In the genomic region with DNA sequence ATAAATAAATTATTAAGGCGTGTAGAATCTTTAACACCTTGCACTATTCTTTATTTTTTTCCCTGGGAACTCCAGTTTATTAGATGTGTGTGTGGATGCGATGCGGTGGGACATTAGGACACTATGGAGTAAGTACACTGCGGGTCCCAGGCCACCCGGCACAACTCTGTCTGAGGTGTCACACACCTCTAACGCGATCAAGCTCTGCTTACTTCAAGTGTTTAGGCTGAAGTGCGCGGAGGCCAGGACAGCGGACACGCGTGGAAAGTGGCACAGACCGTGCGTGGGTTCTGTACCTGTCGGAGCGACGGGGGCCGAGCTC, we compare ENCODE assay signal across 8 mouse cellular contexts. TPM values are rescaled to one million over a fixed set of nuclear protein-coding genes. Genes with fewer than 3 reads are reported as not detected.
DNase-seq lines count a peak whose midpoint lies in the region; ATAC-seq and TF ChIP-seq lines count a peak whose summit lies in the region.

No protein-coding gene starts in this region.

- no peak for TF ChIP-seq POLR2A in liver, adult 2 months (IDR thresholded peaks at IDR 0.05; ENCODE audit: extremely low read depth, insufficient read depth, low read length)

- H3K79me2 ChIP-seq in liver, adult 2 months (ENCODE audit: control insufficient read depth, insufficient read depth, low read length): peaks cover 6% of the 10 kb centered on the region; the same call in 1 of the 2 replicates

- H3K36me3 ChIP-seq in liver, adult 2 months (ENCODE audit: control insufficient read depth, insufficient read depth, low read length): no peaks in the 10 kb centered on the region; the same call in 1 of the 2 replicates
- no peaks in the 10 kb centered on the region for H3K36me3 ChIP-seq in embryonic facial prominence, embryonic 14.5 days (ENCODE audit: control insufficient read depth, insufficient read depth, low read length)
- no peaks in the 10 kb centered on the region for H3K36me3 ChIP-seq in intestine, embryonic 15.5 days
- H3K36me3 ChIP-seq in neural tube, embryonic 13.5 days: no peaks in the 10 kb centered on the region

- H3K4me2 ChIP-seq in embryonic facial prominence, embryonic 14.5 days (ENCODE audit: low read depth, low read length): peak overlapping the region; percentile 84
- H3K4me2 ChIP-seq in intestine, embryonic 15.5 days (replicated peaks): peak overlapping the region; percentile 75
- H3K4me2 ChIP-seq in neural tube, embryonic 13.5 days: peak overlapping the region; percentile 73

- no peak for TF ChIP-seq CTCF in liver, adult 2 months (IDR thresholded peaks at IDR 0.05; ENCODE audit: low read depth, low read length)

- H3K27ac ChIP-seq in liver, adult 2 months (replicated peaks; ENCODE audit: insufficient read depth, low read depth, low read length): peak overlapping the region; percentile 67
- peak overlapping the region; percentile 77 for H3K27ac ChIP-seq in embryonic facial prominence, embryonic 14.5 days (replicated peaks; ENCODE audit: low read depth, low read length)
- 0 out of 2 replicates have a peak overlapping the region, but pooled peaks have one; percentile 52 for H3K27ac ChIP-seq in intestine, embryonic 15.5 days
- peak overlapping the region; percentile 97 for H3K27ac ChIP-seq in neural tube, embryonic 13.5 days (replicated peaks)

- H3K4me1 ChIP-seq in liver, adult 2 months (ENCODE audit: control insufficient read depth, insufficient read depth, low read length): peaks cover 4% of the 10 kb centered on the region; the same call in 1 of the 2 replicates
- 0 out of 2 replicates have a peak, but pooled peaks cover 11% of the 10 kb centered on the region for H3K4me1 ChIP-seq in embryonic facial prominence, embryonic 14.5 days (ENCODE audit: control insufficient read depth, insufficient read depth, low read length)
- H3K4me1 ChIP-seq in intestine, embryonic 15.5 days (replicated peaks): no peaks in the 10 kb centered on the region
- peaks cover 34% of the 10 kb centered on the region for H3K4me1 ChIP-seq in neural tube, embryonic 13.5 days (replicated peaks)

- H3K4me3 ChIP-seq in liver, adult 2 months (ENCODE audit: insufficient read depth, low read depth, low read length): peak overlapping the region; percentile 98
- H3K4me3 ChIP-seq in embryonic facial prominence, embryonic 14.5 days (ENCODE audit: low read depth, low read length): peak overlapping the region; percentile 95
- H3K4me3 ChIP-seq in intestine, embryonic 15.5 days (replicated peaks): peak overlapping the region; percentile 93
- peak overlapping the region; percentile 93 for H3K4me3 ChIP-seq in neural tube, embryonic 13.5 days

- ATAC-seq in embryonic facial prominence, embryonic 14.5 days (ENCODE audit: low read depth): no peak
- ATAC-seq in intestine, embryonic 15.5 days: peak; percentile 73
- peak; percentile 74; the same call in 1 of the 2 replicates for ATAC-seq in neural tube, embryonic 13.5 days (ENCODE audit: low read depth)

- no peaks in the 10 kb centered on the region for H3K9me3 ChIP-seq in embryonic facial prominence, embryonic 14.5 days (ENCODE audit: control insufficient read depth, low read length)
- no peaks in the 10 kb centered on the region for H3K9me3 ChIP-seq in intestine, embryonic 15.5 days
- H3K9me3 ChIP-seq in neural tube, embryonic 13.5 days: no peaks in the 10 kb centered on the region

- DNase-seq in liver, adult 2 months (ENCODE audit: extremely low read depth, low read depth, low spot score): peak; percentile 34
- DNase-seq in liver: no peak
- no peak for DNase-seq in embryonic facial prominence, embryonic 14.5 days (ENCODE audit: low spot score)
- no peak for DNase-seq in layer of hippocampus, adult 9-11 months
- no peak for DNase-seq in urinary bladder, postnatal 25 days (ENCODE audit: low spot score)
- no peak for DNase-seq in cerebellum, adult 9-10 months

- no peaks in the 10 kb centered on the region for H3K27me3 ChIP-seq in liver, adult 2 months (ENCODE audit: control insufficient read depth, insufficient read depth, low read length)
- no peaks in the 10 kb centered on the region for H3K27me3 ChIP-seq in embryonic facial prominence, embryonic 14.5 days (replicated peaks; ENCODE audit: control insufficient read depth, insufficient read depth, low read length)
- H3K27me3 ChIP-seq in intestine, embryonic 15.5 days (replicated peaks): no peaks in the 10 kb centered on the region
- no peaks in the 10 kb centered on the region for H3K27me3 ChIP-seq in neural tube, embryonic 13.5 days

- WGBS in liver, adult 2 months: 2% methylated on average over 18 of the region's 18 CpGs
- WGBS in embryonic facial prominence, embryonic 14.5 days: 3% methylated on average over 18 of the region's 18 CpGs
- 3% methylated on average over 18 of the region's 18 CpGs for WGBS in intestine, embryonic 15.5 days
- under 1% methylated on average over 18 of the region's 18 CpGs for WGBS in neural tube, embryonic 13.5 days

- H3K9ac ChIP-seq in liver, adult 2 months (ENCODE audit: low read depth, low read length): peak overlapping the region; percentile 91
- H3K9ac ChIP-seq in embryonic facial prominence, embryonic 14.5 days (ENCODE audit: low read depth, low read length): peak overlapping the region; percentile 85
- peak overlapping the region; percentile 79 for H3K9ac ChIP-seq in intestine, embryonic 15.5 days
- H3K9ac ChIP-seq in neural tube, embryonic 13.5 days: peak overlapping the region; percentile 96

RNA-seq across cellular contexts. Expression of a gene that starts 0.4 kb away (rescaled TPM):
- 1.5 and 3.7 TPM in 2 replicates for total RNA-seq in liver, adult 2 months (2014; rRNA removed)
- 2.3 and 2.6 TPM in 2 replicates for polyA plus RNA-seq in liver, adult 2 months (2012; rRNA removed)
- polyA plus RNA-seq in embryonic facial prominence, embryonic 14.5 days (2014; fragmentation: Nextera tagmentation; extraction: Ambion mirVana): 14.9 and 18.5 TPM in 2 replicates
- 14.7 and 15.1 TPM in 2 replicates for polyA plus RNA-seq in intestine, embryonic 15.5 days (2015; fragmentation: Nextera tagmentation; extraction: Ambion mirVana)
- 60.5 TPM in 2 replicates for polyA plus RNA-seq in neural tube, embryonic 13.5 days (2015; fragmentation: Nextera tagmentation; extraction: Ambion mirVana)

RNA-seq across cellular contexts. Expression of a gene that starts 44.3 kb away (rescaled TPM):
- total RNA-seq in liver, adult 2 months (2014; rRNA removed): 60.8 and 68.9 TPM in 2 replicates
- polyA plus RNA-seq in liver, adult 2 months (2012; rRNA removed): 25.8 and 31.7 TPM in 2 replicates
- 23.1 and 25.4 TPM in 2 replicates for polyA plus RNA-seq in embryonic facial prominence, embryonic 14.5 days (2014; fragmentation: Nextera tagmentation; extraction: Ambion mirVana)
- polyA plus RNA-seq in intestine, embryonic 15.5 days (2015; fragmentation: Nextera tagmentation; extraction: Ambion mirVana): 17.6 and 20.2 TPM in 2 replicates
- polyA plus RNA-seq in neural tube, embryonic 13.5 days (2015; fragmentation: Nextera tagmentation; extraction: Ambion mirVana): 50.5 and 50.7 TPM in 2 replicates
